Mouse (Mus musculus): ENCODE measurements at regions not wholly inside any gene's neighbourhood (a gene's known extent, or its start where the extent isn't known, plus 50 kb on each side); places are given as distances from the start of the nearest gene placed in this dataset.
A peak's percentile ranks its signal among the peaks of the same experiment; 100 is the strongest.

DNA sequence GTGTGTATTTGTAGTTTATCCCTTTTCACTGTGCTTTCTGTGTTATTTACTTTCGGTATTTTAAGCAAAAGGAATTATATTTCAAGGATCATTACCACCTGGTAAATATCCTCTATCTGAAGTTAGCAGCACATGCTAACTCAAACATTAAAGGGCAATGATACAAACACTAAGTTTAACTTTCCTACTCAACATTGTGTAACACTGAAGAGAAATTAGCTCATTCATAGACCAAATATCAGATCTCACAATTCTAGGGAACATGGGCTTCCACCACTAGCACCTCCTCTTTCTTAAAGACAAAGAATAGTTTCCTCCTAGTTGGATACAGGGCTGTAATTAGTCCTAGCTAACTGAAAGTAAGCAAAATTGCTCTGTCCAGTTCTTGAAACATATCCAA, 377.4 kb downstream of the Kcnj2 start:
- ATAC-seq (ENCODE audit: extremely low read depth, insufficient number of reproducible peaks, low FRiP score, low TSS enrichment), result no peak
- H3K4me3 ChIP-seq, result no peak overlapping the region
- no peaks in the 10 kb centered on the region for H3K36me3 ChIP-seq
- WGBS, result 80% methylated on average over 1 of the region's 1 CpGs
- no peaks in the 10 kb centered on the region for H3K9me3 ChIP-seq
- no peak overlapping the region for H3K9ac ChIP-seq
- no peaks in the 10 kb centered on the region for H3K4me1 ChIP-seq
- H3K27me3 ChIP-seq (replicated peaks), result no peaks in the 10 kb centered on the region
- H3K4me2 ChIP-seq, result no peak overlapping the region
- no peak overlapping the region for H3K27ac ChIP-seq (replicated peaks)

DNA sequence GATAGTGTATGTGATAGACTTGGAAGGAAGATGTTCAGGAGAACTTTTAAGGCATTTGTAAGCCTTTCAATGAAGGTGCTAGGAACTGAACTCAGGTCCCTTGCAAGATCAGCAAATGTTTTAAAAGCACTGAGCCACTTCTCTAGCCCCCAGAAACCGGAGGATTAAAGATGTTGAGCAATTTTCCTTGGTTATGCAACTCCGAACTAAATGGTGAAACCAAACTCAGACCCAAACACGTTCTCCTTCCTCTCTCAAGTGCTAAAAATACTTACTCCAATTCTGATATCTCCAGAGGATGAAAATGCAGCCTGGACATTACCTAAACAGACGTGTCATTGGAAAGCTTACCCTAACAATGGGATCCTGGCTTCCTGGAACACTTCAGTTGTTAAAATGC, 378.8 kb downstream of the Kcnj2 start:
- H3K36me3 ChIP-seq, result no peaks in the 10 kb centered on the region
- no peak for ATAC-seq (ENCODE audit: extremely low read depth, insufficient number of reproducible peaks, low FRiP score, low TSS enrichment)
- H3K9ac ChIP-seq, result no peak overlapping the region
- H3K4me2 ChIP-seq, result no peak overlapping the region
- no peak overlapping the region for H3K4me3 ChIP-seq
- no peaks in the 10 kb centered on the region for H3K9me3 ChIP-seq
- H3K27ac ChIP-seq (replicated peaks), result no peak overlapping the region
- H3K4me1 ChIP-seq, result no peaks in the 10 kb centered on the region
- 63% methylated on average over 4 of the region's 4 CpGs for WGBS
- no peaks in the 10 kb centered on the region for H3K27me3 ChIP-seq (replicated peaks)

DNA sequence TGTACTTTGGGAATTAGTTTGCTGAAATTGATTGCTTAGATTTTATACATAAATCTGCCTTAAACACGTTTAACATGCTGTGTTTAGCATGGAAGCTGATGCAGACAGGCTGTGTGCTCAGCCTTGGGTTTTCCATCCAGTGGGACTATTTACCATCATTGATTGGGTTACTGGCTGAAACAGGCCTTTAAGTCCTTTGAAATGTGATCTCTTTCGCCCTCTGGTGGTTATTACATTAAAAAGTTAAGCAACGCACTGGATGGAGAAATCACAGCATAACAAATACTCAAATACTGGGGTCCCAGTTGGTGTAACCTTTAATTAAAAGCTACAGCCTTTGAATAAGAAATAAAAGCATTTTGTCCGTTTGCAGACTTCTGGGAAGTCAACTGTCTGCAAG, 379.8 kb downstream of the Kcnj2 start:
- peaks cover 7% of the 10 kb centered on the region for H3K4me1 ChIP-seq
- H3K36me3 ChIP-seq, result no peaks in the 10 kb centered on the region
- 13% methylated on average over 4 of the region's 4 CpGs for WGBS
- H3K4me2 ChIP-seq, result no peak overlapping the region
- no peaks in the 10 kb centered on the region for H3K9me3 ChIP-seq
- H3K9ac ChIP-seq, result no peak overlapping the region
- no peak overlapping the region for H3K27ac ChIP-seq (replicated peaks)
- H3K4me3 ChIP-seq, result no peak overlapping the region
- no peaks in the 10 kb centered on the region for H3K27me3 ChIP-seq (replicated peaks)
- no peak for ATAC-seq (ENCODE audit: extremely low read depth, insufficient number of reproducible peaks, low FRiP score, low TSS enrichment)

DNA sequence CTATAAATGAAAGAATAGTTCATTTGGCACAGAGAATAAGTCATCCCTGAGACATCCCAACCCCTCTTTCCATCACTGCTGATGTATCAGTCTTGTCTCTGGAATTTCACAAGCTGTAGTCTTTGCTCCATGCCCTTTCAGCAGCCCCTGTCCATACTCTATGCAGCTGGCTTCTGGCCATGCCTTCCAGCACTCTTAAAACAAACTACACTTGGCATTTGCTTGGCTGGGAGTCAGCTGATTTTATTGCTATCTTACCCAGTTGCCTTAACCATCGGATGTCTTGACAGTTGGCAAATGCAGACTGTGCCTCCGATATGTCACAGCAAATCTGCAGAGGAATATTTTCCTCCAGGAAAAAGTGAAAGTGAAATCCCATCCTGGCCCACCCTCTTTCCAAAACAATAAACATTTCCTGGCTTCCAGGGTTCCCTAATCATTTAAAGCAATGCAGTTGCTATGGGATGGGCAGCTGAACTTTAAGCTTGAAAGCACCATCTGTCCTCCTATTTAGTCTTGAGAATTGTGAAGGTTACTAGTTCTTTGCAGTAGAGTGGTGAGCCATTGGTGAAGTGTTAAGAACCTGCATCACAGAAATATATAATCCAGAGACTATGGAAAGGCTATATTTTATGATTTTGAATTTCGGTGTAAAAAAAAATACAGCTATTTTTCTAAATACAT, 385.0 kb downstream of the Kcnj2 start:
- Histone ChIP-seq H3K9ac (no peak overlapping the region), H3K36me3 (no peaks in the 10 kb centered on the region), H3K4me3 (peak overlapping the region; percentile 33), H3K4me2 (peak overlapping the region; percentile 51), H3K4me1 (peaks cover 14% of the 10 kb centered on the region), H3K9me3 (no peaks in the 10 kb centered on the region), H3K27me3 (replicated peaks) (no peaks in the 10 kb centered on the region), H3K27ac (replicated peaks) (peak overlapping the region; percentile 53)
- no peak for ATAC-seq (ENCODE audit: extremely low read depth, insufficient number of reproducible peaks, low FRiP score, low TSS enrichment)
- 41% methylated on average over 3 of the region's 3 CpGs for WGBS

DNA sequence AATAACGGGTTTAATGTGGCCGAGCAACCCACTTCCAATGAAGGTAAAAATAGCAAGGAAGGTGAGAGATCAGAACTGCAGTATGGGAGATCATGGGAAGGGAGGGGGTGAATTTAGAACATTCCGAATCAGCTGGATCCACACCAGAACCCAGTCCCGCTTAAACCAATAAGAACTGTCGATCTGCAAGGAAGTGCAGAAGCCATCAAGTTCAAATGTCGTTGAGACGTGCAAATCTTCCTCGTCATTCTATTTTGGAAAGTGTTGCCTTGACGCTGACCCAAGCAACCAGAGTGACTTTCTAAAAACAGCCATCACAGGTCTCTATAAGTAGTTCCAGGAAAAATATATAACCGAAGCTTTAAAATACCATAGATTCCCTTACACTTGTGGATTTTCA, 394.1 kb downstream of the Kcnj2 start:
- Histone ChIP-seq H3K9ac (no peak overlapping the region), H3K27ac (replicated peaks) (no peak overlapping the region), H3K9me3 (no peaks in the 10 kb centered on the region), H3K27me3 (replicated peaks) (no peaks in the 10 kb centered on the region), H3K36me3 (no peaks in the 10 kb centered on the region), H3K4me3 (no peak overlapping the region), H3K4me1 (no peaks in the 10 kb centered on the region), H3K4me2 (no peak overlapping the region)
- ATAC-seq (ENCODE audit: extremely low read depth, insufficient number of reproducible peaks, low FRiP score, low TSS enrichment), result no peak
- WGBS, result 59% methylated on average over 10 of the region's 10 CpGs

DNA sequence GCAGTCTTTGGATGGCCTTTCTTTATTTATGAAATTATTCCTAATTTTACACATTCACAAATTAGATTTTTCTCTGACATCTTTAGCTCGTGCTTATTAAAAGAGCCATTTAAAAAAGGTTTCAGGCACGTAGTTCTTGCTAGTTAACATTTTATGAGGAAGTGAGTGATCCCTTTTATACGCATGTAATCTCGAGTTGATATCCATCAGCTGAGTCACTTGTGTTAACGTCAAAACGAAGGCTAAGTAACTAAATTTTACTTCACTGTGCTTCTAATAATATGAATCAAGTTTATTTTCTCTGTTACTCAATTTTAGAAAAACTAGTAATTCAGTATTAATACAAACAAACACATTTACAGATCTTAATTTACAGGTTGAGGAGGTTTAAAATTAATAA, 419.0 kb downstream of the Kcnj2 start:
- Histone ChIP-seq H3K4me3 (no peak overlapping the region), H3K9ac (no peak overlapping the region), H3K4me2 (no peak overlapping the region), H3K27ac (replicated peaks) (no peak overlapping the region), H3K9me3 (no peaks in the 10 kb centered on the region), H3K27me3 (replicated peaks) (no peaks in the 10 kb centered on the region), H3K36me3 (no peaks in the 10 kb centered on the region), H3K4me1 (no peaks in the 10 kb centered on the region)
- 73% methylated on average over 6 of the region's 6 CpGs for WGBS
- no peak for ATAC-seq (ENCODE audit: extremely low read depth, insufficient number of reproducible peaks, low FRiP score, low TSS enrichment)

- H3K4me2 ChIP-seq, result no peak overlapping the region
- H3K27me3 ChIP-seq (replicated peaks), result no peaks in the 10 kb centered on the region
- no peaks in the 10 kb centered on the region for H3K9me3 ChIP-seq
- no peaks in the 10 kb centered on the region for H3K36me3 ChIP-seq
- no peak overlapping the region for H3K9ac ChIP-seq
- H3K27ac ChIP-seq (replicated peaks), result no peak overlapping the region
- H3K4me3 ChIP-seq, result no peak overlapping the region
- no peak for ATAC-seq (ENCODE audit: extremely low read depth, insufficient number of reproducible peaks, low FRiP score, low TSS enrichment)
- WGBS, result 57% methylated on average over 4 of the region's 4 CpGs
- no peaks in the 10 kb centered on the region for H3K4me1 ChIP-seq
Observed at GRCm38 (mm10) chr11:111512471-111512870, 446.5 kb downstream of the Kcnj2 start.

- Histone ChIP-seq H3K4me2 (no peak overlapping the region), H3K36me3 (no peaks in the 10 kb centered on the region), H3K4me1 (0 out of 2 replicates have a peak, but pooled peaks cover 3% of the 10 kb centered on the region), H3K9ac (no peak overlapping the region), H3K9me3 (no peaks in the 10 kb centered on the region), H3K4me3 (no peak overlapping the region), H3K27me3 (replicated peaks) (no peaks in the 10 kb centered on the region), H3K27ac (replicated peaks) (no peak overlapping the region)
- 56% methylated on average over 8 of the region's 8 CpGs for WGBS
- no peak for ATAC-seq (ENCODE audit: extremely low read depth, insufficient number of reproducible peaks, low FRiP score, low TSS enrichment)
Observed at GRCm38 (mm10) chr11:111522716-111523115, 456.8 kb downstream of the Kcnj2 start.

DNA sequence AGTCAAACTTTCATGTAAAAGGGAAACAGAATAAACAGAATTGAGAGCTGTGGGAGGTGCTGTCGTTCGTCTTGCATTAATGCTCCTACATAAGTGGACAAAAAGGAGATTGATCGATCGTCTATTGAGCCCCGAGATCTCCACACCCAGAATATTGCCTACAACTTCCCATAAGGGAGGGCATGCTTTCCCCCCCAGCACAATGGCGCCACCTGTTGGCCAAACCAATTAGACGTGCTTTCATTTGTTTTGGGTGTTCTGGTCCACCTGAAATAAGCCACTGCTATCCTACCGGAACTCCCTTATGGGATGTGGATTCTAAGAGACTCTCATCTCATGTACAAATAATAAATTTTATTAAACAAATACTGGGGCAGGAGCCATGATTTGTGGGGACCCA, 457.5 kb downstream of the Kcnj2 start:
- Histone ChIP-seq H3K4me1 (0 out of 2 replicates have a peak, but pooled peaks cover 3% of the 10 kb centered on the region), H3K9me3 (no peaks in the 10 kb centered on the region), H3K27ac (replicated peaks) (no peak overlapping the region), H3K4me3 (no peak overlapping the region), H3K27me3 (replicated peaks) (no peaks in the 10 kb centered on the region), H3K9ac (no peak overlapping the region), H3K36me3 (no peaks in the 10 kb centered on the region), H3K4me2 (no peak overlapping the region)
- WGBS, result 52% methylated on average over 8 of the region's 8 CpGs
- ATAC-seq (ENCODE audit: extremely low read depth, insufficient number of reproducible peaks, low FRiP score, low TSS enrichment), result no peak

DNA sequence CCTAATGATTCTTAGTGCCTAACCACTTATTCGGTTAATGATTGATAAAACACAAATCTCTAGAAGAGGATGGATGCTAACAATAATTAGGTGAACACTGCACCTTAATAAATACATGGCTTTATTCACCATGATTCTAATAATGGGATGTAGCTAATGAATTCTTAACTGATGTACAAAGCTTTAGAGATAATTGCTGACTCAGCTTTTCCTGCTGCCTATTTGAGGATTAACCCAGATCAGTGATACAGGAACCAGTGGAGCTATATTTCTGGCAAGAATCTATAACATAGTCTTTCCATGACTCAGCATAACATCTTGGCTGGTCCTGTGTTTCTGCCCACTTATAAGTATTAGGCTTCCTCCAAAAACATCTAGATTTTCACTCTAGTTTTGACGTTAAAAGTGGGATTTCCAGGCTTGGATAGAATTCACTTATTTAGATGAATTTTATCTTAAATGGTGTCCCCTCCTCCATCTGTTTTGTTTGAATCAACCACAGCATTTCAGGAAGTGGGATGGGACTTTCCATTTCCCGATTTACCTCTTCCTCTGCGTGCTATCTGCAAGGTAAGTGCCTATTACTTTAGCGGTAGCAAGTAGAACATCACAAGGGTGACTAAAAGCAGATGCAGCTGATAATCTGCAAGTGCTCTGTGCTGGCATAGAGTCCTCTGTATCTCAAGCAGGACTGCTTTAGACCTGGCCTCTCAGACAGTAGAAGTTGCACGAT, 460.2 kb downstream of the Kcnj2 start:
- WGBS, result 39% methylated on average over 6 of the region's 6 CpGs

GRCm38 (mm10) chr11:111529591-111529990, 463.6 kb downstream of the Kcnj2 start:
- Histone ChIP-seq H3K27ac (replicated peaks) (no peak overlapping the region), H3K27me3 (replicated peaks) (peaks cover 4% of the 10 kb centered on the region; the same call in 1 of the 2 replicates), H3K9me3 (no peaks in the 10 kb centered on the region), H3K4me2 (no peak overlapping the region), H3K9ac (no peak overlapping the region), H3K4me1 (0 out of 2 replicates have a peak, but pooled peaks cover 3% of the 10 kb centered on the region), H3K36me3 (no peaks in the 10 kb centered on the region), H3K4me3 (no peak overlapping the region)
- 62% methylated on average over 9 of the region's 9 CpGs for WGBS
- no peak for ATAC-seq (ENCODE audit: extremely low read depth, insufficient number of reproducible peaks, low FRiP score, low TSS enrichment)

More for the DNA sequence above, 460.2 kb downstream of the Kcnj2 start:
- Histone ChIP-seq H3K36me3 (no peaks in the 10 kb centered on the region), H3K4me2 (no peak overlapping the region), H3K27ac (replicated peaks) (no peak overlapping the region), H3K27me3 (replicated peaks) (no peaks in the 10 kb centered on the region), H3K4me3 (no peak overlapping the region), H3K9ac (no peak overlapping the region), H3K4me1 (0 out of 2 replicates have a peak, but pooled peaks cover 3% of the 10 kb centered on the region), H3K9me3 (no peaks in the 10 kb centered on the region)
- no peak for ATAC-seq (ENCODE audit: extremely low read depth, insufficient number of reproducible peaks, low FRiP score, low TSS enrichment)

- H3K27me3 ChIP-seq (replicated peaks), result peaks cover 8% of the 10 kb centered on the region; the same call in 1 of the 2 replicates
- no peak for ATAC-seq (ENCODE audit: extremely low read depth, insufficient number of reproducible peaks, low FRiP score, low TSS enrichment)
- H3K9me3 ChIP-seq, result no peaks in the 10 kb centered on the region
- H3K36me3 ChIP-seq, result no peaks in the 10 kb centered on the region
- H3K4me1 ChIP-seq, result 0 out of 2 replicates have a peak, but pooled peaks cover 3% of the 10 kb centered on the region
- H3K9ac ChIP-seq, result no peak overlapping the region
- no peak overlapping the region for H3K4me2 ChIP-seq
- H3K4me3 ChIP-seq, result no peak overlapping the region
- 58% methylated on average over 3 of the region's 3 CpGs for WGBS
- no peak overlapping the region for H3K27ac ChIP-seq (replicated peaks)
Observed at GRCm38 (mm10) chr11:111530912-111531311, 464.9 kb downstream of the Kcnj2 start.
